Mouse (Mus musculus) hindbrain, postnatal 0 days (tissue): ENCODE measurements around the gene Sbf2. TPM values are rescaled to one million over a fixed set of nuclear protein-coding genes. Genes with fewer than 3 reads are reported as not detected.
"Not testable (repeated sequence)": the region's sequence is repeated elsewhere in the genome, so short reads cannot be mapped to it uniquely, and the experiment has no call there.

Experiments used
- ATAC-seq: fragments of 200-750 bp; cut with Nextera tagmentation; 2 replicates; pipeline ENCODE4 v1.8.0; 2017; ENCODE audit warnings: mild to moderate bottlenecking, moderate TSS enrichment, moderate library complexity
- DNase-seq: peaks from one replicate; pipeline ENCODE4 v3.0.0-alpha.2; 2015; ENCODE audit warnings: low spot score
- H3K27ac ChIP-seq: fragments of 300-500 bp; sonication (generic); 2 replicates; pipeline ENCODE4 v1.5.1; 2014; ENCODE audit warnings: mild to moderate bottlenecking
- H3K27me3 ChIP-seq: fragments of 300-500 bp; sonication (generic); 2 replicates; pipeline ENCODE4 v1.6.1; 2014; ENCODE audit warnings: low read length, mixed read lengths; ENCODE audit not compliant: insufficient read depth
- H3K36me3 ChIP-seq: fragments of 300-500 bp; sonication (generic); 2 replicates; pipeline ENCODE4 v1.6.1; 2014; ENCODE audit warnings: low read length, mixed read lengths; ENCODE audit not compliant: insufficient read depth
- H3K4me1 ChIP-seq: fragments of 300-500 bp; sonication (generic); 2 replicates; pipeline ENCODE4 v1.6.1; 2014; ENCODE audit warnings: antibody characterized with exemption, low read length, mixed read lengths; ENCODE audit not compliant: insufficient read depth
- H3K4me2 ChIP-seq: fragments of 300-500 bp; sonication (generic); 2 replicates; pipeline ENCODE4 v1.6.1; 2014; ENCODE audit warnings: low read depth, mild to moderate bottlenecking, low read length, moderate library complexity, mixed read lengths
- H3K4me3 ChIP-seq: fragments of 300-500 bp; sonication (generic); 2 replicates; pipeline ENCODE4 v1.5.1; 2014; ENCODE audit warnings: low read length
- H3K9ac ChIP-seq: fragments of 300-500 bp; sonication (generic); replicated peaks from 2 replicates; pipeline ENCODE4 v1.6.1; 2014; ENCODE audit warnings: mild to moderate bottlenecking, low read length, moderate library complexity, mixed read lengths
- H3K9me3 ChIP-seq: fragments of 300-500 bp; sonication (generic); 2 replicates; pipeline ENCODE4 v1.6.1; 2016; ENCODE audit warnings: low read length, mixed read lengths
- CTCF ChIP-seq: IDR thresholded peaks from 2 replicates; pipeline ENCODE4 v1.5.1; 2016; ENCODE audit warnings: antibody characterized with exemption, control low read depth, low read depth
- WGBS: fragments of 180-500 bp; shearing (Covaris S2); extraction: QIAGEN DNeasy Blood & Tissue Kit; methylation state at CpG from one replicate; pipeline ENCODE4 v1.1.7; 2014; 5-methylcytosine and 5-hydroxymethylcytosine counted together
- polyA plus RNA-seq: library from polyadenylated mRNA; unstranded; fragments of >200 nt; fragmentation: Nextera tagmentation; extraction: Ambion mirVana; gene quantifications from 2 replicates; pipeline ENCODE4 v1.2.1, GENCODE M21; 2015
- total RNA-seq: library from RNA; depleted of rRNA; stranded (reverse); fragments of >200 nt; gene quantifications from 2 replicates; pipeline ENCODE4 v1.2.3, GENCODE M21; 2014

Gene Sbf2
- total and polyA plus RNA-seq, 2 experiments from 2014 or later: 40.3 to 70.5 TPM

DNA sequence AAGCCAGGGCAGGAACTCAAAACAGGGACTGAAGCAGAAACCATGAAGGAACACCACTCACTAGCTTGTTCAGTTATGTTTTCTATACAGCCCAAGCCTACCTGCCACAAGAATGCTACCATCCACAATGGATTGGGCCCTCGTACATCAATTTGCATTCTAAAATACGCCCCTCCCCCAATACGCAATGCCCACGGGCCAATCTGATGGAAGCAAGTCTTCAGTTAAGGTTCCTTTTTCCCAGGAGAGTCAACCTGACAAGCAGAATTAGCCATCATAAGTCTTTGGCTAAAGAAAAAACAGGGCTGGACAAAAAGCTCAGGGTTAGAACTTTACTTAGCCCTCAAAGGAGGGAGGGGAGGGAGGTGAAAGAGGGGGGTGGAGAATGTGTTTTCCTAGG is 9.2 kb downstream of the Sbf2 start:
- ATAC-seq: no peak
- Histone ChIP-seq H3K4me1 (no peaks in the 10 kb centered on the region), H3K9ac (no peak overlapping the region), H3K27ac (no peak overlapping the region), H3K36me3 (no peaks in the 10 kb centered on the region), H3K9me3 (no peaks in the 10 kb centered on the region), H3K4me3 (no peak overlapping the region), H3K4me2 (no peak overlapping the region), H3K27me3 (no peaks in the 10 kb centered on the region)
- TF ChIP-seq CTCF: no peak
- WGBS: 76% methylated on average over 4 of the region's 4 CpGs
- DNase-seq: no peak

DNA sequence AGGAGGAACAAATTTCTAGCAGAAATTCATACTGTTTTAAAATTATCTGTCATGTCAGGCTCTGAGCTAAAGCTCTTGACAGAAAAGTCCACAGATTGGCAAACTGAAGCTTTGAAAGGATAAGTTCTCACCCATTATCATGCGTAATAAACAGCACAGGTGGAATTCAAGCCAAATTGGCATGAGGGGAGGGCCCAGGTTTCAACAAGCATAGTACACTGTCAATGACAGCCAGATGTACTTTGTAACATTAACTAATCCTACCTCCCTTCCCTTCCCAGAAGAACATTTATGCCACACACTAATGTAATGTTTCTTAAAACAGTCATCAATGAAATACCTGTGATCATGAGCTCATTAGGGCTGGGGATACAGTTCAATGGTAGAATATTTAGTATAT is 17.6 kb downstream of the Sbf2 start:
- H3K9me3 ChIP-seq: no peaks in the 10 kb centered on the region
- no peak for ATAC-seq
- H3K36me3 ChIP-seq: no peaks in the 10 kb centered on the region
- H3K9ac ChIP-seq: no peak overlapping the region
- H3K4me1 ChIP-seq: no peaks in the 10 kb centered on the region
- no peaks in the 10 kb centered on the region for H3K27me3 ChIP-seq
- DNase-seq: no peak
- H3K4me2 ChIP-seq: no peak overlapping the region
- no peak overlapping the region for H3K4me3 ChIP-seq
- WGBS: 76% methylated on average over 1 of the region's 1 CpGs
- TF ChIP-seq CTCF: no peak
- H3K27ac ChIP-seq: no peak overlapping the region

DNA sequence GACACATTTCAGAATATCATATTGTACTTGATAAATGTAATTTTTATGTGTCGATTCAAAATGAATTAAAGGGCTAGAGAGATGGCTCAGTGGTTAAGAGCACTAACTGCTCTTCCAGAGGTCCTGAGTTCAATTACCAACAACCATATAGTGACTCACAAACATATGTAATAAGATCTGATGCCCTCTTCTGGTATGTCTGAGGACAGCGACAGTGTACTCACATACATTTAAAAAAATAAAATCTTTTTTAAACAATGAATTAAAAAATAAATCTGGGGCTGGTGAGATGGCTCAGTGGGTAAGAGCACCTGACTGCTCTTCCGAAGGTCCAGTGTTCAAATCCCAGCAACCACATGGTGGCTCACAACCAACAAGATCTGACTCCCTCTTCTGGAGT is 20.7 kb downstream of the Sbf2 start:
- H3K4me1 ChIP-seq, ATAC-seq, H3K27me3 ChIP-seq, H3K9me3 ChIP-seq, DNase-seq, H3K4me3 ChIP-seq, H3K36me3 ChIP-seq, H3K9ac ChIP-seq, H3K4me2 ChIP-seq, H3K27ac ChIP-seq: not testable (repeated sequence)
- WGBS: 97% methylated on average over 3 of the region's 3 CpGs

DNA sequence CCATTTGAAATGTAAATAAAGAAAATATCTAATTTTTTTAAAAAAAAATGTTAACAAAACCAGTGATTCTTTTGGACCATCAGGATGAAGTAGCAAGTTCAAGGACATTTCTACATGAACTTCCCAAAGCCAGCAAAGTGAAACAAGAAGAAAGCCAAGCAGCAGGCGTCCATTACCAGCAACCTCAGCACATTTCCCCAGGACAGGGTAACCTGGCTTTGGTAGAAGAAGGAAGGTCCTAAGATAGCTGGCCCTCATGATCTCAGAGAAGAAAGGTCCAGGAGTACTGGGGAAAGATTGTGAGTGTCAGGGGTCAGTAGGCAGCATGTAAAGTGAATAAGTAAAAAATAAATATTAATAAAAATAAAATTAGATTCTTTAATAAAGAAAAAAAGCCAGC is 27.0 kb downstream of the Sbf2 start:
- H3K9ac ChIP-seq: no peak overlapping the region
- H3K27ac ChIP-seq: no peak overlapping the region
- no peak overlapping the region for H3K4me2 ChIP-seq
- no peak for ATAC-seq
- no peaks in the 10 kb centered on the region for H3K36me3 ChIP-seq
- no peak for TF ChIP-seq CTCF
- H3K4me1 ChIP-seq: no peaks in the 10 kb centered on the region
- no peaks in the 10 kb centered on the region for H3K27me3 ChIP-seq
- H3K9me3 ChIP-seq: no peaks in the 10 kb centered on the region
- DNase-seq: no peak
- WGBS: 79% methylated on average over 1 of the region's 1 CpGs
- no peak overlapping the region for H3K4me3 ChIP-seq

DNA sequence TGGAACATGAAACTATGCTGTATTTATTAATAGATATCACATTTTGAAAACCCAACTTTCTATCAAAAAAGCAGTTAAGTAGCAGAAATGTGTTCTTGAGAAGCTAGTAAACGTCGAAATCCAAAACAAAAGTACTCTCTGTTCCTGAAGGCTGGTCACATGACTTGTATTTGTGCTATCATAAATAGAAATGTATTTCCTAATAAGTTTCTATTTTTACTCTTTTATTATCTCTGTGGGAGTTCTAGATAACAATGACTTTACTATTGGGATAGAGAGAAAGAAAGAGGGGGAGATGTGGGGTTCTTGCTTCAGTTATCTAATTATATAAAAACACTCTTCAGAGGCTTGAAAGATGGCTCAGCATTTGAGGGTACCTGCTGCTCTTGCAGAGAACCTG is 29.5 kb downstream of the Sbf2 start:
- no peak for DNase-seq
- H3K27ac ChIP-seq: no peak overlapping the region
- no peaks in the 10 kb centered on the region for H3K36me3 ChIP-seq
- no peaks in the 10 kb centered on the region for H3K9me3 ChIP-seq
- no peak overlapping the region for H3K4me2 ChIP-seq
- ATAC-seq: no peak
- no peak overlapping the region for H3K9ac ChIP-seq
- H3K27me3 ChIP-seq: no peaks in the 10 kb centered on the region
- H3K4me1 ChIP-seq: no peaks in the 10 kb centered on the region
- H3K4me3 ChIP-seq: no peak overlapping the region
- TF ChIP-seq CTCF: no peak
- 70% methylated on average over 2 of the region's 2 CpGs for WGBS

DNA sequence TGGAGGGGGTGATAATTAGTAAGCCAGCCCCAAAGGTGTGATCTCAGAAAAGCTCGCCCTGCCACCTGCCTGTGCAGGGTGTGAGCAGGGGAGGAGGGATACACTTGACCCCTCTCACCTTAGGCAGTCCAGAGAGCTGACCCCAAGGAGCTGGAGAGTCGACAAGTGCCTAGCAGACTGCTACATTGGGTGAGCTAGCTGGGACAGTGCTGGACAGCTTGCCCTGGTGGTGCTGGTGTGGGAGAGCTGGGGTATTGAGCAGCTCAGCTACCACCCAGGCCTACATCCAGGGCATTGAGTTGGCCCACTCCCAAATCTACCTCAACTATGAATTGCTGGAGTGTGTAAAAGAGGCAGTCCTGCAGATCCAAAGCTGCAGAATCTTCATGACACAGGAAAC is 30.6 kb downstream of the Sbf2 start:
- H3K4me1 ChIP-seq: no peaks in the 10 kb centered on the region
- no peaks in the 10 kb centered on the region for H3K36me3 ChIP-seq
- no peak for DNase-seq
- H3K9ac ChIP-seq: no peak overlapping the region
- H3K9me3 ChIP-seq: no peaks in the 10 kb centered on the region
- no peaks in the 10 kb centered on the region for H3K27me3 ChIP-seq
- no peak for TF ChIP-seq CTCF
- ATAC-seq: no peak
- no peak overlapping the region for H3K4me3 ChIP-seq
- WGBS: 88% methylated on average over 2 of the region's 2 CpGs
- H3K4me2 ChIP-seq: no peak overlapping the region
- H3K27ac ChIP-seq: no peak overlapping the region

DNA sequence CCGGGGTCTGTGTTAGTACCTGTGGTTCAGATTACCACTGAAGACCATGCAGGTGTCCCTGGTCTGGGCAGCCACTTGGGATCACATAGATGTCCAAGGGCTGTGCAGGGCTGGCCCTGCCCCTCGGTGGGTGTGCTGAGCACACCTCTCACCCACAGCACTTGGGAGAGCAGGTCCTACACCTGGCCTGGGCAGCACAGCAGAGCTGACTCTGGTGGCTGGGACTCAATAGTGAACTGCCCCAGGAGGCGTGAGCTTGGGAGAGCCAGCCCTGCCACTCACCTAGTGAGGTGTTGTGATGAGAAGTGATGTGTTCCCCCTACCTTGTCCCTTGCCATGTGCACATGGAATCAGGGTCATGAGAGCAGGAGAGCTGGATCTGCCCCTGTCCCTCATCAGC is 31.0 kb downstream of the Sbf2 start:
- Histone ChIP-seq H3K27ac (no peak overlapping the region), H3K27me3 (no peaks in the 10 kb centered on the region), H3K9me3 (no peaks in the 10 kb centered on the region), H3K36me3 (no peaks in the 10 kb centered on the region), H3K4me2 (no peak overlapping the region), H3K4me1 (no peaks in the 10 kb centered on the region), H3K4me3 (no peak overlapping the region), H3K9ac (no peak overlapping the region)
- WGBS: 96% methylated on average over 3 of the region's 3 CpGs
- DNase-seq (no peak), ATAC-seq (no peak)
- no peak for TF ChIP-seq CTCF
